Mouse (Mus musculus) stomach, postnatal 0 days (tissue): ENCODE measurements at regions not wholly inside any gene's neighbourhood (a gene's known extent, or its start where the extent isn't known, plus 50 kb on each side); places are given as distances from the start of the nearest gene placed in this dataset.

Source experiments
- CTCF ChIP-seq: IDR thresholded peaks from 2 replicates; pipeline ENCODE4 v1.5.1; 2016; ENCODE audit warnings: antibody characterized with exemption, low read depth, mild to moderate bottlenecking, moderate library complexity
- EP300 ChIP-seq: optimal IDR thresholded peaks from 2 replicates; pipeline ENCODE3; 2016; ENCODE audit warnings: antibody characterized with exemption

- TF ChIP-seq CTCF (no peak), EP300 (no peak)
Measured at GRCm38 (mm10) chr3:100736539-100736938, 51.2 kb upstream of the Man1a2 start.
